Mouse (Mus musculus) CH12.LX (cell line): ENCODE results near the gene Hint3. TPM values are rescaled to one million over a fixed set of nuclear protein-coding genes. Genes with fewer than 3 reads are reported as not detected.

Experiments used
- DNase-seq: peaks from one replicate; pipeline ENCODE4 v3.0.0-alpha.2; 2013; ENCODE audit errors: extremely low read depth
- H3K27ac ChIP-seq: 2 replicates; pipeline ENCODE4 v1.5.1; 2012; ENCODE audit warnings: low read depth, mild to moderate bottlenecking, control low read depth, moderate library complexity; ENCODE audit not compliant: insufficient read depth
- H3K27me3 ChIP-seq: replicated peaks from 2 replicates; pipeline ENCODE3; 2012; ENCODE audit warnings: inconsistent platforms
- H3K36me3 ChIP-seq, 2 experiments: replicated peaks in 1 of 2; 2 replicates each; pipeline versions ENCODE3 to v1.6.1; 2012; ENCODE audit warnings: inconsistent platforms in 1 of 2, low read length in 1 of 2, mild to moderate bottlenecking in 1 of 2, mixed read lengths in 1 of 2, moderate library complexity in 1 of 2; ENCODE audit not compliant: control insufficient read depth in 1 of 2, insufficient read depth in 1 of 2
- H3K4me1 ChIP-seq, 2 experiments: 2 replicates each; pipeline ENCODE4 v1.6.1; 2012; ENCODE audit warnings: inconsistent platforms in 1 of 2, moderate library complexity in 1 of 2; ENCODE audit not compliant: insufficient read depth in 2 of 2, control insufficient read depth in 1 of 2
- H3K4me2 ChIP-seq: 2 replicates; pipeline ENCODE4 v1.6.1; 2012; ENCODE audit warnings: low read depth, mild to moderate bottlenecking, control low read depth; ENCODE audit not compliant: poor library complexity, insufficient read depth, severe bottlenecking
- H3K4me3 ChIP-seq, 3 experiments: fragments of 150-350 bp in 1 of 3; sonication (generic) in 1 of 3; replicated peaks in 1 of 3; 2 replicates each; pipeline versions ENCODE3 to v1.5.1; 2011 to 2012; ENCODE audit warnings: low read depth in 2 of 3, low read length in 2 of 3, mild to moderate bottlenecking in 2 of 3, moderate library complexity in 2 of 3, control low read depth in 1 of 3, improper control_type of control experiment in 1 of 3, inconsistent platforms in 1 of 3, mixed read lengths in 1 of 3; ENCODE audit not compliant: poor library complexity in 1 of 3
- H3K79me2 ChIP-seq: replicated peaks from 2 replicates; pipeline ENCODE4 v1.6.1; 2012; ENCODE audit warnings: mild to moderate bottlenecking, moderate library complexity; ENCODE audit not compliant: control insufficient read depth, poor library complexity, insufficient read depth, severe bottlenecking; ENCODE audit errors: extremely low read depth
- H3K9ac ChIP-seq: 2 replicates; pipeline ENCODE4 v1.6.1; 2012; ENCODE audit warnings: low read depth, mild to moderate bottlenecking, control low read depth, moderate library complexity; ENCODE audit not compliant: insufficient read depth
- H3K9me3 ChIP-seq: replicated peaks from 2 replicates; pipeline ENCODE3; 2012; ENCODE audit warnings: low read length, inconsistent platforms, mixed read lengths
- CHD1 ChIP-seq: IDR thresholded peaks from 2 replicates; pipeline ENCODE4 v1.6.1; 2012; ENCODE audit warnings: low read depth, low read length, improper control_type of control experiment, inconsistent platforms
- CHD2 ChIP-seq: IDR thresholded peaks from 2 replicates; pipeline ENCODE4 v1.6.1; 2011; ENCODE audit warnings: low read length, improper control_type of control experiment
- CTCF ChIP-seq, 2 experiments: IDR thresholded peaks in 1 of 2; conservative IDR thresholded peaks in 1 of 2; 2 replicates each; pipeline ENCODE4 v1.5.1; 2011 to 2012; ENCODE audit warnings: low read depth in 2 of 2, low read length in 2 of 2, improper control_type of control experiment in 1 of 2, inconsistent platforms in 1 of 2, mild to moderate bottlenecking in 1 of 2, moderate library complexity in 1 of 2
- ELF1 ChIP-seq: IDR thresholded peaks from 2 replicates; pipeline ENCODE4 v1.6.1; 2014; ENCODE audit warnings: low read depth, mild to moderate bottlenecking, inconsistent platforms, low read length, improper control_type of control experiment
- EP300 ChIP-seq: IDR thresholded peaks from 2 replicates; pipeline ENCODE4 v1.6.1; 2011; ENCODE audit warnings: low read length, improper control_type of control experiment
- HCFC1 ChIP-seq: IDR thresholded peaks from 2 replicates; pipeline ENCODE4 v1.6.1; 2012; ENCODE audit warnings: low read depth, mild to moderate bottlenecking, inconsistent platforms, low read length, improper control_type of control experiment
- MAX ChIP-seq: IDR thresholded peaks from 2 replicates; pipeline ENCODE4 v1.6.1; 2011; ENCODE audit warnings: low read length, improper control_type of control experiment
- MAZ ChIP-seq: IDR thresholded peaks from 2 replicates; pipeline ENCODE4 v1.6.1; 2012; ENCODE audit warnings: low read depth, mild to moderate bottlenecking, inconsistent platforms, low read length, improper control_type of control experiment, moderate library complexity
- MEF2A ChIP-seq: IDR thresholded peaks from 2 replicates; pipeline ENCODE4 v1.6.1; 2014; ENCODE audit warnings: low read depth, mild to moderate bottlenecking, inconsistent platforms, low read length, improper control_type of control experiment, borderline replicate concordance
- NRF1 ChIP-seq: IDR thresholded peaks from 2 replicates; pipeline ENCODE4 v1.6.1; 2014; ENCODE audit warnings: low read depth, mild to moderate bottlenecking, inconsistent platforms, low read length, improper control_type of control experiment, moderate library complexity
- PAX5 ChIP-seq: IDR thresholded peaks from 2 replicates; pipeline ENCODE4 v1.6.1; 2012; ENCODE audit warnings: low read length, inconsistent platforms, mixed read lengths
- POLR2A ChIP-seq: IDR thresholded peaks from 2 replicates; pipeline ENCODE4 v1.6.1; 2011; ENCODE audit warnings: low read depth, mild to moderate bottlenecking, improper control_type of control experiment, low read length
- RCOR1 ChIP-seq: conservative IDR thresholded peaks from 2 replicates; pipeline ENCODE4 v1.6.1; 2012; ENCODE audit warnings: low read depth, mild to moderate bottlenecking, inconsistent platforms, low read length, improper control_type of control experiment
- SIN3A ChIP-seq: IDR thresholded peaks from 2 replicates; pipeline ENCODE4 v1.6.1; 2012; ENCODE audit warnings: low read length, improper control_type of control experiment, inconsistent platforms
- UBTF ChIP-seq: IDR thresholded peaks from 2 replicates; pipeline ENCODE4 v1.6.1; 2012; ENCODE audit warnings: low read depth, mild to moderate bottlenecking, inconsistent platforms, low read length, improper control_type of control experiment, moderate library complexity
- ZKSCAN1 ChIP-seq: IDR thresholded peaks from 2 replicates; pipeline ENCODE4 v1.6.1; 2012; ENCODE audit warnings: low read depth, inconsistent platforms, low read length, improper control_type of control experiment, borderline replicate concordance
- dilution Hi-C: fragments of 300-500 bp; cut with MboI; formaldehyde crosslinking; loops from 2 replicates; pipeline ENCODE4 v1.14.3; 2020; ENCODE audit warnings: low sequenced_read_pairs; ENCODE audit not compliant: extremely low pct_unique_long_range_greater_than_20kb, extremely low pct_ligation_motif_present
- in situ Hi-C: fragments of 300-500 bp; cut with MboI; formaldehyde crosslinking; loops from 3 replicates; pipeline ENCODE4 v1.14.3; 2019; ENCODE audit warnings: low sequenced_read_pairs, low pct_ligation_motif_present, low pct_unique_long_range_greater_than_20kb, mixed read lengths
- polyA plus RNA-seq: library from polyadenylated mRNA; unstranded; fragments of >175 nt; gene quantifications from 2 replicates; pipeline ENCODE4 v1.2.1, GENCODE M21; 2012; ENCODE audit warnings: low read depth; ENCODE audit not compliant: insufficient read length
- total RNA-seq, 2 experiments: library from RNA; depleted of rRNA; stranded (reverse); fragments of 300-350 nt in 1 of 2; fragments of >200 nt in 1 of 2; gene quantifications; 2 replicates each; pipeline ENCODE4 v1.2.3; 2012 to 2014

Hint3 gene
- total and polyA plus RNA-seq, 3 experiments = 10.3 to 16.1 (median 14.2) TPM

- in situ Hi-C loops = no loop called here
- TF ChIP-seq NRF1 (no peak), CHD1 (no peak), CTCF (conservative IDR thresholded peaks at IDR 0.05 in 1 of 2, IDR thresholded peaks at IDR 0.05 in 1 of 2; ENCODE audit: low read depth in 2 of 2, low read length in 2 of 2) (no peak), MAX (no peak)
- TF ChIP-seq, all 38 proteins: peak for 0
- Histone ChIP-seq H3K4me2 (no peak overlapping the region), H3K4me1 (peaks cover 0 to 4% of the 10 kb centered on the region in 2 experiments; a peak in 1 of 4 replicates), H3K27me3 (no peaks in the 10 kb centered on the region), H3K4me3 (no peak overlapping the region), H3K79me2 (peaks cover 7% of the 10 kb centered on the region), H3K36me3 (peaks cover 11 to 18% of the 10 kb centered on the region in 2 experiments), H3K9me3 (no peaks in the 10 kb centered on the region), H3K9ac (no peak overlapping the region), H3K27ac (no peak overlapping the region)
- no peak for DNase-seq
- dilution Hi-C loops = no loop called here
These were observed 51.7 kb downstream of the Hint3 start for GRCm38 (mm10) chr10:30577670-30578280.

GRCm38 (mm10) chr10:30566364-30566763 is 63.1 kb downstream of the Hint3 start:
- Histone ChIP-seq H3K4me2 (no peak overlapping the region), H3K27me3 (no peaks in the 10 kb centered on the region), H3K9ac (no peak overlapping the region), H3K36me3 (peaks cover 18 to 58% of the 10 kb centered on the region in 2 experiments), H3K4me3 (no peak overlapping the region)
- in situ Hi-C loops = no loop called here
- no peak for DNase-seq
- TF ChIP-seq MAZ (no peak), EP300 (no peak)
- TF ChIP-seq, all 38 proteins: peak for 0
- no peaks in the 10 kb centered on the region for H3K79me2 ChIP-seq
- H3K27ac ChIP-seq = no peak overlapping the region
- H3K4me1 ChIP-seq = no peaks in the 10 kb centered on the region
- no peaks in the 10 kb centered on the region for H3K9me3 ChIP-seq
- dilution Hi-C loops = no loop called here

GRCm38 (mm10) chr10:30564651-30565050 is 64.8 kb downstream of the Hint3 start:
- Histone ChIP-seq H3K79me2 (no peaks in the 10 kb centered on the region), H3K9ac (no peak overlapping the region), H3K4me3 (no peak overlapping the region), H3K36me3 (peaks cover 22 to 68% of the 10 kb centered on the region in 2 experiments), H3K4me1 (no peaks in the 10 kb centered on the region), H3K4me2 (no peak overlapping the region), H3K9me3 (no peaks in the 10 kb centered on the region), H3K27me3 (no peaks in the 10 kb centered on the region), H3K27ac (no peak overlapping the region)
- dilution Hi-C loops (no loop called here), in situ Hi-C loops (no loop called here)
- TF ChIP-seq HCFC1 (no peak), PAX5 (no peak), EP300 (no peak), RCOR1 (no peak), ZKSCAN1 (no peak), CHD2 (no peak), POLR2A (no peak), ELF1 (no peak), MEF2A (no peak), UBTF (no peak), SIN3A (no peak)
- no peak for DNase-seq

Other genes starting within 250 kb of the Hint3 start
- 11.9 and 15.4 TPM in 2 replicates for gene Trmt11, start 28.9 kb downstream of the Hint3 start, total RNA-seq (2012; rRNA removed)
- 40.3 and 45.5 TPM in 2 replicates for gene Trmt11, start 28.9 kb downstream of the Hint3 start, total RNA-seq (2014; rRNA removed)
- gene Trmt11, start 28.9 kb downstream of the Hint3 start, polyA plus RNA-seq = 21.1 and 24.6 TPM in 2 replicates
- 3.4 and 4.7 TPM in 2 replicates for gene Ncoa7, start 173.7 kb upstream of the Hint3 start, total RNA-seq (2012; rRNA removed)
- 7.0 and 7.3 TPM in 2 replicates for gene Ncoa7, start 173.7 kb upstream of the Hint3 start, total RNA-seq (2014; rRNA removed)
- gene Ncoa7, start 173.7 kb upstream of the Hint3 start, polyA plus RNA-seq = 9.2 and 10.4 TPM in 2 replicates
- not detected in 2 replicates for gene Hey2, start 213.2 kb upstream of the Hint3 start, total RNA-seq (2012; rRNA removed)
- gene Hey2, start 213.2 kb upstream of the Hint3 start, total RNA-seq (2014; rRNA removed) = 0.11 and 0.13 TPM in 2 replicates
- not detected in 2 replicates for gene Hey2, start 213.2 kb upstream of the Hint3 start, polyA plus RNA-seq